Mouse (Mus musculus): Measurements from ENCODE around the gene Cep89. TPM values are rescaled to one million over a fixed set of nuclear protein-coding genes. Genes with fewer than 3 reads are reported as not detected.

Gene Cep89
- polyA plus RNA-seq, 1 experiment from 2014 or later, result 25.1 TPM

Other genes starting within 250 kb of the Cep89 start
- gene Slc7a10, start 210.7 kb upstream of the Cep89 start, polyA plus RNA-seq (2014; fragmentation: Nextera tagmentation; extraction: Ambion mirVana), result 14.0 and 20.2 TPM in 2 replicates
- 27.7 and 33.0 TPM in 2 replicates for gene Lrp3, start 181.5 kb upstream of the Cep89 start, polyA plus RNA-seq (2014; fragmentation: Nextera tagmentation; extraction: Ambion mirVana)
- 21.7 and 21.8 TPM in 2 replicates for gene Gpatch1, start 78.6 kb upstream of the Cep89 start, polyA plus RNA-seq (2014; fragmentation: Nextera tagmentation; extraction: Ambion mirVana)
- 5.8 TPM in 2 replicates for gene Rhpn2, start 62.9 kb upstream of the Cep89 start, polyA plus RNA-seq (2014; fragmentation: Nextera tagmentation; extraction: Ambion mirVana)
- gene Faap24, start 199 bp upstream of the Cep89 start, polyA plus RNA-seq (2014; fragmentation: Nextera tagmentation; extraction: Ambion mirVana), result 16.6 and 17.8 TPM in 2 replicates
- gene Slc7a9, start 51.8 kb downstream of the Cep89 start, polyA plus RNA-seq (2014; fragmentation: Nextera tagmentation; extraction: Ambion mirVana), result 0.19 TPM in 1 of 2 replicates, not detected in the other
- 0.50 and 1.1 TPM in 2 replicates for gene Tdrd12, start 140.7 kb downstream of the Cep89 start, polyA plus RNA-seq (2014; fragmentation: Nextera tagmentation; extraction: Ambion mirVana)
- 107 and 137 TPM in 2 replicates for gene Nudt19, start 159.3 kb downstream of the Cep89 start, polyA plus RNA-seq (2014; fragmentation: Nextera tagmentation; extraction: Ambion mirVana)
- 0.08 and 0.30 TPM in 2 replicates for gene Rgs9bp, start 188.5 kb downstream of the Cep89 start, polyA plus RNA-seq (2014; fragmentation: Nextera tagmentation; extraction: Ambion mirVana)
- 18.5 TPM in 2 replicates for gene Ankrd27, start 189.2 kb downstream of the Cep89 start, polyA plus RNA-seq (2014; fragmentation: Nextera tagmentation; extraction: Ambion mirVana)